Mouse (Mus musculus) Patski (cell line): ENCODE measurements around the gene Sbno2. TPM values are rescaled to one million over a fixed set of nuclear protein-coding genes. Genes with fewer than 3 reads are reported as not detected.

Experiments used
- ATAC-seq: fragments of 100-300 bp; one replicate; pipeline ENCODE4 v1.8.0; 2021
- CTCF ChIA-PET: fragments of 350-600 bp; sonication (Branson Sonifier 250); formaldehyde crosslinking; loops from one replicate; lab custom pipeline; 2022; ENCODE audit warnings: inconsistent platforms; lab: Charles Lee
- POLR2A ChIA-PET: fragments of 350-600 bp; sonication (Branson Sonifier 250); formaldehyde crosslinking; loops from one replicate; lab custom pipeline; 2022; ENCODE audit warnings: antibody characterized with exemption, inconsistent platforms; lab: Charles Lee
- DNase-seq: peaks from one replicate; pipeline ENCODE4 v3.0.0-alpha.2; 2011; ENCODE audit warnings: low read depth, low spot score
- H3K27me3 ChIP-seq: fragments of 371-371 bp; one replicate; pipeline ENCODE4 v1.5.1; 2021
- CTCF ChIP-seq: fragments of 100-300 bp; IDR thresholded peaks from one replicate; pipeline ENCODE4 v1.5.1; 2021
- in situ Hi-C: fragments of 300-500 bp; cut with MboI; formaldehyde crosslinking; loops from 3 replicates; pipeline ENCODE4 v1.11.1; 2018; ENCODE audit warnings: low pct_unique_long_range_greater_than_20kb, mixed read lengths
- polyA plus RNA-seq: library from polyadenylated mRNA; unstranded; gene quantifications from one replicate; pipeline ENCODE4 v1.2.3, GENCODE M21; 2021

Sbno2 gene
- polyA plus RNA-seq, 1 experiment from 2014 or later, result 181 TPM

DNA sequence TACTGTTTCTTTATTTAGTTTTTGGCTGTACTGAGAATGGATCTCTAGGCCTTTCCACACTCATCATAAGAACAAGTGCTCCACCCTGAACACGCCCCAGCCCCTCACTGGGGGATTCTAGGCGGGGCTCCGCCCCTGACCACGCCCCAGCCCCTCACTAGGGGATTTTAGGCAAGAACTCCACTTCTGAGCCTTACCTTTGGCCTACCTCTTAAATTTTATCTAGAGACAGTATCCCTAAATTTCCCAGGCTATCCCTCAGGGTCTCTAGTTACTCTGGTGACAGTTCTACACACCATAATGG, 80.4 kb downstream of the Sbno2 start:
- ATAC-seq, result no peak
- ChIA-PET POLR2A (no interaction called here), CTCF (interaction anchor here (1.0 kb wide), 1 partner anchor 9 kb away, joined by 4 read pairs; no protein-coding TSS in a partner anchor)
- in situ Hi-C loops, result no loop called here
- no peaks in the 10 kb centered on the region for H3K27me3 ChIP-seq
- DNase-seq, result no peak
- no peak for TF ChIP-seq CTCF

DNA sequence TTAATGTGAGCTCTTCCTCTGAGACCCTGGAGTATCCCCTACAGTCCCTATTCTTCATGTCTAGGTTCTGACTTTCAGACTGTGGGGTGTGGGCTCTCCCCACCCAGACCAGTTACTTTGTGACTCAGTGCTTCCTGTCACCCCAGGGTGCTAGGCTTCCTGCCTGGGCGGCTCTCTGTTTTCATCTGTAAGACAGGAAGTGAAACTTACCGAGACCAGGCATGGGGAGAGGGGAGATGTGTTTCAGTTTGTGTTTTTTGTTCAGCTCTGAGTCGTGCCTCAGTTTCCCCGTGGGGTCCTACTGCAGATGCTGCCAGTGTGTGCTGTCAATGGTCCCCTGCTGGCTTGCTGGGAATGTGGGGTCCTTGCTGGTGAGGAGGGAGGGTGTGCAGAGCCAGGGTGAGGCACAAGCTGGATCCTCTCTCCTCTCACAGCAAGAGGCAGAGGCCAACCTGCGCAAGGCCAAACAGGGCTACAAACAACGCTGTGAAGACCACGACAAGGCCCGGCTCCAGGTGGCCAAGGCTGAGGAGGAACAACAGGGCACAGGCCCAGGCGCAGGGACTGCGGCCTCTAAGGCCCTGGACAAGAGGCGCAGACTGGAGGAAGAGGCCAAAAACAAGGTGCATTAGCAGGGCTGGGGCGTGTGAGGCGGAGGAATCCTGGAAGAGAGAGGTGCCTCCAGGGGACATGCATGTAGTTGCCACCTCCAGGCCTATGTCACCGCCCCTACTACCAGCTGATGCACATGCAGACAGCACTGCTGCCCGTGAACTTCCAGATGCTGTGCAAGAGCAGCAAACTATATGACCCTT, 80.9 kb downstream of the Sbno2 start:
- TF ChIP-seq CTCF, result no peak
- no peaks in the 10 kb centered on the region for H3K27me3 ChIP-seq
- CTCF ChIA-PET, result interaction anchor here (1.0 to 2.0 kb wide), 2 partner anchors 9 to 14 kb away, joined by 4 to 6 read pairs; no protein-coding TSS in a partner anchor
- DNase-seq, result no peak
- no peak for ATAC-seq
- POLR2A ChIA-PET, result no interaction called here
- in situ Hi-C loops, result no loop called here

DNA sequence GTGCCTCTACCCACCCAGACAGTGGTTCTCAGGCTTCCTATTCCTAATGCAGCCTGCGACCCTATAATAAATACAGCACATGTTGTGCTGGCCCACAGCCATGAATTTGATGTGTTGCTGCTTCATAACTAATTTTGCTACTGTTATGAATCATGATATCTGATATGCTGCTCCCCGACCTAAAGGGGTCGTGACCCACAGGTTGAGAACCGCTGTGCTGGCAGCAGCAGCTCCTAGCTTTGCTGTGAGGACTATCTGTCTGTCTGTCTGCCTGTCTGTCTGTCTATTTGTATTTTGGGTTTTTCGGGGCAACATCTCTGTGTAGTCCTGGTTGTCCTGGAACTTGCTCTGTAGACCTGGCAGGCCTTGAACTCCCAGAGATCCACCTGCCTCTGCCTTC, 81.6 kb downstream of the Sbno2 start:
- CTCF ChIA-PET, result interaction anchor here (2.0 kb wide), 1 partner anchor 14 kb away, joined by 6 read pairs; no protein-coding TSS in a partner anchor
- DNase-seq, result no peak
- H3K27me3 ChIP-seq, result no peaks in the 10 kb centered on the region
- no peak for ATAC-seq
- no peak for TF ChIP-seq CTCF
- in situ Hi-C loops, result no loop called here
- POLR2A ChIA-PET, result interaction anchor here (0.7 kb wide), 1 partner anchor 9 kb away, joined by 4 read pairs; no protein-coding TSS in a partner anchor

DNA sequence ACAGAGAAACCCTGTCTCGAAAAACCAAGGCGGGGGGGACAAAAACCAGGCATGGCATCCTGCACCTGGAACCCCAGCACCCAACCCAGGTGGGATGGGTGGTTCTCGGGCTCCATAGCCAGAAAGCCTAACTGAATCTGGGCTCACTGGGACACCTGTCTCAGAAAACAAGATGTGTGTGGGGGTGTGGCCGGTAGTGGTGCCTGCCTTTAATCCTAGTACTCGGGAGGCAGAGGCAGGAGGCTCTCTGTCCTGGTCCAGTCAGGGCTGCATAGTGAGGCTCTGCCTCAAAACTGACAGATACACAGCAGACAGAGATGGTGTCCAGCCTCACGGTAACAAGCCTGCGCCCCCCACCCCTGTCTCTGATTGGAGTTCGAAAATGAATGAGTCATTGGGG, 82.6 kb downstream of the Sbno2 start:
- DNase-seq (no peak), ATAC-seq (no peak)
- H3K27me3 ChIP-seq, result no peaks in the 10 kb centered on the region
- CTCF ChIA-PET, result interaction anchor here (1.4 to 2.0 kb wide), 2 partner anchors 13 to 22 kb away, joined by 3 to 6 read pairs; no protein-coding TSS in a partner anchor
- no peak for TF ChIP-seq CTCF
- POLR2A ChIA-PET, result no interaction called here
- in situ Hi-C loops, result no loop called here

DNA sequence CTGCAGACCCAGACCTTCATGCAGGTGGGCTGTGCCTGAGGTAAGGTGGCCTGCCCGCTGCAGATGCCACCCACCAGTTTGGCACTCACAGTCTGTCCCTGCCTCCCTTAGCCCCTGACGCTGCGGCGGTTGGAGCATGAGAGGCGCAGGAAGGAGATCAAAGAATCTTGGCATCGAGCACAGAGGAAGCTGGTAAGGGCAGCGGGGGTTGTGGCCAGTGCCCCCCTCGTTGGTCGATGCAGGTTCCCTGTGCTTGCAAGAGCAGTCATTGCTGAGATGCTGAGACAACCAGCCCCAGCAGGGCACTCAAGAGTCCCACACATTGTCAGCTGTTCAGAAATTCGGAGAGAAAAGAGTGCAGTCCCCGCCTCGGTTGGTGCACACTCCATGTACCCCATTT, 83.2 kb downstream of the Sbno2 start:
- in situ Hi-C loops, result no loop called here
- ATAC-seq (no peak), DNase-seq (no peak)
- TF ChIP-seq CTCF, result no peak
- no peaks in the 10 kb centered on the region for H3K27me3 ChIP-seq
- CTCF ChIA-PET, result interaction anchor here (1.4 kb wide), 1 partner anchor 21 kb away, joined by 3 read pairs; no protein-coding TSS in a partner anchor
- POLR2A ChIA-PET, result no interaction called here

- in situ Hi-C loops, result no loop called here
- no peak for TF ChIP-seq CTCF
- no peak for DNase-seq
- CTCF ChIA-PET, result no interaction called here
- no peak for ATAC-seq
- no peaks in the 10 kb centered on the region for H3K27me3 ChIP-seq
- POLR2A ChIA-PET, result no interaction called here
Measured at GRCm38 (mm10) chr10:80021320-80021641, 84.1 kb downstream of the Sbno2 start.

DNA sequence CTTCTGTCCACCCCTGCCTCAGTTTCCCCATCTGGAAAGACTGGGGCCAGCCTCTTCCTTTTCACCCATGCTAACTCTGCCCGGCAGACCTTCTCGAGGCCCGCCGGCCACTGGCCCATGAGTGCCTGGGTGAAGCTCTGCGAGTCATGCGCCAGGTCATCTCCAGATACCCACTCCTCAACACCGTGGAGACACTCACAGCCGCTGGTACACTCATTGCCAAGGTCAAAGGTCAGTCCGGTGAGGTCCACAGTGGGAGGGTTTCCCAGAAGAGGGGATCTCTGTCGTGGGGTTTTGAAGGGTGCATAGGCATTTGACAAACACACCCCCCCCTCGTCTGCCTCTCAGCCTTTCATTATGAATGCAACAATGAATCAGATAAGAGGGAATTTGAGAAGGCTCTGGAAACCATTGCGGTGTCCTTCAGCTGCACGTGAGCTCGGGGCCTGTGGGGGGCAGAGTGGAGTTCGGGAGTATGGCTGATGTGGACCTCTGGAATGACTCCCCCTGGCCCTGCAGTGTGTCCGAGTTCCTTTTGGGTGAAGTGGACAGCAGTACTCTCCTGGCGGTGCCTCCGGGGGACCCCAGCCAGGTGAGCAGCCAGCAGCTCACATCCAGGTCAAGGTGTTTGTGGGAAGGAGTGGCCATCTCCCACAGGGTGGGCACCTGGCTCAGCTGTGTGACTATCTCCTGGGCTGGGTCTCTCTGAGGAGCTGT, 84.6 kb downstream of the Sbno2 start:
- ChIA-PET POLR2A (no interaction called here), CTCF (no interaction called here)
- ATAC-seq (no peak), DNase-seq (no peak)
- TF ChIP-seq CTCF, result no peak
- H3K27me3 ChIP-seq, result no peaks in the 10 kb centered on the region
- in situ Hi-C loops, result no loop called here

DNA sequence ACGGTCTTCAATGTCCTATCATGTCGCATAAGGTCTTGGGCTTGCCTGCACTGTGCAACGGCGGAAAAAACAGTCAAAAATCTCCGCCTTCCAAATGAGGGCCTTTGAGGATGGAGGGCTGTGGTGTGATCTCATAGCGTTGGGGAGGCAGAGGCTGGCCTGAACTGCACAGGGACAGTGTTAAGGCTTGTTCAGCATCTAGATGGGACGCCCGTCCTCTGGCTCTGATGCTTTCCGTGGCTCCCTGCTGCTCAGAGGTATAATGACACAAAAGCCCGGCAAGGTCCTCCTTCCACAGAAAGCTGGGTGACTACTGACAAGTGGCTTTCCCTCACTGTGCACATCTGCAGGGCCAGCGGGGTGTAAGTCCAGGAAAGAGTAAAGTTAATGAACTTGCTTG, 85.2 kb downstream of the Sbno2 start:
- DNase-seq (no peak), ATAC-seq (no peak)
- H3K27me3 ChIP-seq, result no peaks in the 10 kb centered on the region
- in situ Hi-C loops, result no loop called here
- CTCF ChIA-PET, result no interaction called here
- TF ChIP-seq CTCF, result no peak
- POLR2A ChIA-PET, result no interaction called here

GRCm38 (mm10) chr10:80019471-80020131, 85.8 kb downstream of the Sbno2 start:
- in situ Hi-C loops, result no loop called here
- TF ChIP-seq CTCF, result no peak
- ATAC-seq (no peak), DNase-seq (no peak)
- CTCF ChIA-PET, result no interaction called here
- POLR2A ChIA-PET, result no interaction called here
- no peaks in the 10 kb centered on the region for H3K27me3 ChIP-seq

DNA sequence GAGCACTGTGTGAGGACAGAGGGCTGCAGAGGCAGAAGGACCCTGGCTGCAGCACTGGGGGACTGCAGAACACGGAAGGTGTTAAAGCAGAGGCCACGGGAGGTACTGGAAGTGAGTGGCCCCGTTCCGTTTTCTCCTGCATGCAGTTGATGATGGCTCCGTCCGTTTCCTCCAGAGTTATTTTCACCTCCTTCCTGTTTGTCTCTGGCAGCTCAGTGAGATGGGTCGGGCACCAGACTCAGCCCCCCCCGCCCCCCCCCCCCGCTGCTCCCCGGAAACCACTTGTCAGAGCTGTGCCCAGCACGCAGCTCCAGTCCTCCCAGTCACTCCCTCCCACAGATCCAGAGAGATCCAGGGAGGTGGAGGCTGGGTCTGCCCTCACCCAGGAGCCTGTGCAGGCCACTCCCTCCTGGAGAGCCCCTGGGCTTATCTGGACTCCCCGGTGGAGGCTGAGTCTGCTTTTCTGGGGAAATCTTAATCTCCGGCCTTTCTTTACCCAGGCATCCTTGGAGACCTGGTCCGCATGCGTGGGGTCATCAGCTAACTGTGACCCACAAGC, 86.6 kb downstream of the Sbno2 start:
- CTCF ChIA-PET, result no interaction called here
- DNase-seq (no peak), ATAC-seq (no peak)
- POLR2A ChIA-PET, result no interaction called here
- in situ Hi-C loops, result no loop called here
- no peak for TF ChIP-seq CTCF
- H3K27me3 ChIP-seq, result no peaks in the 10 kb centered on the region
